Comparison of ENCODE assay signal across 16 mouse cellular contexts in the genomic region with DNA sequence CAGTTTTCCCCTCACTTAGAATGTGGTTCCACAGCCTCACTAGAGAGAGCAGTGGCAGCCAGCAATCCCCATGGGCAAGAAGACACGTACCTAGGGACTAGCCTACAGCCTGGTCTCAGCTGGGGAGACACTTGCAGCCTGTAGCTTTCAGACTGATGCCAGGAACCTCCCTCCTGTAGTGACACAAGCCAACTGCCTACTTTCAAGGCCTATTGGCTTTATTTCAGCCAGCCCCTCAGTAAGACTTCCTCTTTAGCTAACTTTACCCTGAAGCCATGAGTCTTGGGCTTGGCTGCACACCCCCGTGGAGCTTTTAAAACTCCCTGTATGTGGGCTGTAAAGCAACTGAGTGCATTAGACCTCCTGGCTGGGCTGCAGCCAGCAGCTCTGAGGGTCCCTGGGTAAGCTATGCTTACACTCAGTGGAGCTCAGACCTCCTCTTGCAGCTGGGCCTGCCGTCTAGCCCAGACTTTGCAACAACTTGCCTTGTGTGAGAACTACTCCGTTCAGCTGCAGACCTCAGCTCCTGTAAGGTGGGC.
DNase-seq lines count a peak whose midpoint lies in the region; ATAC-seq and TF ChIP-seq lines count a peak whose summit lies in the region.
"Had no signal": no experiment of that assay in that cellular context is flagged by ENCODE, and none has a peak within 500 bp of the region (broad histone marks: within the 10 kb centered on the region; RNA-seq: fewer than 3 reads in every experiment).

No protein-coding gene starts in this region.

- no peak for TF ChIP-seq RAD21 in MEL (IDR thresholded peaks at IDR 0.05; ENCODE audit: low read depth, low read length)

- no peak overlapping the region for H3K4me3 ChIP-seq in kidney, embryonic 14.5 days (ENCODE audit: low read length)
- no peak overlapping the region for H3K4me3 ChIP-seq in MEL (ENCODE audit: control insufficient read depth in 1 of 2, insufficient read depth in 1 of 2, low read depth in 2 of 2, low read length in 2 of 2)
- H3K4me3 ChIP-seq in limb, embryonic 14.5 days (replicated peaks; ENCODE audit: low read length), result no peak overlapping the region
- H3K4me3 ChIP-seq: gastrocnemius, adult 2 months; heart, embryonic 12.5 days; layer of hippocampus, adult 2 months had no signal

- H3K9me3 ChIP-seq in kidney, embryonic 14.5 days (ENCODE audit: control insufficient read depth, low read length), result no peaks in the 10 kb centered on the region
- no peaks in the 10 kb centered on the region for H3K9me3 ChIP-seq in MEL (replicated peaks; ENCODE audit: insufficient read depth, low read length)
- no peaks in the 10 kb centered on the region for H3K9me3 ChIP-seq in limb, embryonic 14.5 days (ENCODE audit: control insufficient read depth, low read length)
- H3K9me3 ChIP-seq: heart, embryonic 12.5 days had no signal

- no peak for DNase-seq in kidney, adult 9 months
- peak; percentile 12 for DNase-seq in 416B (ENCODE audit: low read depth)
- peak; percentile 73 for DNase-seq in MEL (ENCODE audit: low read depth, low spot score)
- peak; percentile 75 for DNase-seq in limb, embryonic 14.5 days (ENCODE audit: low spot score)
- DNase-seq in thymus, postnatal 10 days (ENCODE audit: low spot score in 2 of 2), result no peak
- DNase-seq in liver, result no peak
- DNase-seq in cerebellum, adult 9-11 months, result no peak
- DNase-seq: adrenal gland, postnatal 14 days; embryo, embryonic 11 days; gastrocnemius, adult 2 months; lung, adult 18-20 months; right cerebral cortex, postnatal 4 days had no signal

- WGBS in kidney, embryonic 14.5 days, result 57% methylated on average over 4 of the region's 4 CpGs
- 26% methylated on average over 4 of the region's 4 CpGs for WGBS in limb, embryonic 14.5 days

- H3K27me3 ChIP-seq in kidney, embryonic 14.5 days (ENCODE audit: control insufficient read depth, insufficient read depth, low read length), result no peaks in the 10 kb centered on the region
- no peaks in the 10 kb centered on the region for H3K27me3 ChIP-seq in MEL (ENCODE audit: control insufficient read depth in 1 of 2, insufficient read depth in 2 of 2, low read length in 2 of 2)
- H3K27me3 ChIP-seq in limb, embryonic 14.5 days (ENCODE audit: control insufficient read depth, insufficient read depth, low read length), result no peaks in the 10 kb centered on the region

- TF ChIP-seq POLR2A in MEL (IDR thresholded peaks at IDR 0.05; ENCODE audit: control insufficient read depth in 1 of 2, insufficient read depth in 1 of 2, low read depth in 1 of 2, low read length in 2 of 2, poor library complexity in 1 of 2), result no peak
- no peak for TF ChIP-seq POLR2A in limb, embryonic 14.5 days (IDR thresholded peaks at IDR 0.05; ENCODE audit: borderline replicate concordance, extremely low read depth, insufficient read depth, insufficient read length)

- no peak overlapping the region for H3K4me2 ChIP-seq in kidney, embryonic 14.5 days (replicated peaks; ENCODE audit: low read depth, low read length)
- H3K4me2 ChIP-seq in limb, embryonic 14.5 days (replicated peaks; ENCODE audit: low read depth, low read length, severe bottlenecking), result no peak overlapping the region
- H3K4me2 ChIP-seq: heart, embryonic 12.5 days; midbrain, embryonic 11.5 days had no signal

- peaks cover 26% of the 10 kb centered on the region for H3K4me1 ChIP-seq in kidney, embryonic 14.5 days (ENCODE audit: control insufficient read depth, insufficient read depth, low read length)
- H3K4me1 ChIP-seq in MEL (ENCODE audit: control insufficient read depth in 1 of 2, insufficient read depth in 2 of 2, low read length in 2 of 2), result peaks cover 8 to 23% of the 10 kb centered on the region in 2 experiments
- H3K4me1 ChIP-seq in limb, embryonic 14.5 days (ENCODE audit: control insufficient read depth, insufficient read depth, low read length), result peaks cover 48% of the 10 kb centered on the region

- ATAC-seq in kidney, embryonic 14.5 days (ENCODE audit: low FRiP score, low TSS enrichment), result no peak
- peak; percentile 32; the same call in 1 of the 2 replicates for ATAC-seq in limb, embryonic 14.5 days (ENCODE audit: low FRiP score, low read depth)

- H3K36me3 ChIP-seq in kidney, embryonic 14.5 days (ENCODE audit: control insufficient read depth, insufficient read depth, low read length), result no peaks in the 10 kb centered on the region
- peaks cover 0 to 14% of the 10 kb centered on the region in 2 experiments; a peak in 2 of 4 replicates for H3K36me3 ChIP-seq in MEL (ENCODE audit: control insufficient read depth in 1 of 2, insufficient read depth in 2 of 2, low read length in 2 of 2)
- H3K36me3 ChIP-seq in limb, embryonic 14.5 days (ENCODE audit: control insufficient read depth, insufficient read depth, low read length), result no peaks in the 10 kb centered on the region
- H3K36me3 ChIP-seq: heart, embryonic 12.5 days had no signal

- TF ChIP-seq CTCF in MEL (IDR thresholded peaks at IDR 0.05 in 2 of 3, conservative IDR thresholded peaks at IDR 0.05 in 1 of 3; ENCODE audit: control insufficient read depth in 1 of 3, insufficient read depth in 1 of 3, low read depth in 2 of 3, low read length in 3 of 3, poor library complexity in 1 of 3, severe bottlenecking in 1 of 3), result no peak

- no peak for TF ChIP-seq EP300 in MEL (IDR thresholded peaks at IDR 0.05; ENCODE audit: low read depth in 1 of 2, low read length in 2 of 2)

- H3K9ac ChIP-seq in kidney, embryonic 14.5 days (ENCODE audit: low read depth, low read length), result no peak overlapping the region
- no peak overlapping the region for H3K9ac ChIP-seq in MEL (ENCODE audit: control insufficient read depth, low read depth, low read length, poor library complexity, severe bottlenecking)
- H3K9ac ChIP-seq in limb, embryonic 14.5 days (ENCODE audit: low read depth, low read length, severe bottlenecking), result no peak overlapping the region
- H3K9ac ChIP-seq: heart, embryonic 12.5 days had no signal

- no peaks in the 10 kb centered on the region for H3K79me2 ChIP-seq in MEL (ENCODE audit: control insufficient read depth, insufficient read depth, low read length, poor library complexity)

- H3K27ac ChIP-seq in kidney, embryonic 14.5 days (ENCODE audit: low read depth, low read length), result peak overlapping the region; percentile 15
- no peak overlapping the region for H3K27ac ChIP-seq in MEL (ENCODE audit: control insufficient read depth, low read depth, low read length)
- peak overlapping the region; percentile 70; the same call in 1 of the 2 replicates for H3K27ac ChIP-seq in limb, embryonic 14.5 days (replicated peaks; ENCODE audit: low read depth, low read length)
- H3K27ac ChIP-seq: gastrocnemius, adult 2 months; layer of hippocampus, adult 2 months had no signal

TF ChIP-seq in MEL, 35 proteins besides CTCF, POLR2A, EP300 and RAD21:
- no peak for TF ChIP-seq RCOR1 (IDR thresholded peaks at IDR 0.05; ENCODE audit: low read depth, low read length)
- TF ChIP-seq USF2 (IDR thresholded peaks at IDR 0.05; ENCODE audit: borderline replicate concordance in 1 of 2, insufficient read depth in 1 of 2, low read depth in 1 of 2, low read length in 2 of 2), result no peak
- no peak for TF ChIP-seq JUND (IDR thresholded peaks at IDR 0.05; ENCODE audit: low read depth, low read length)
- no peak for TF ChIP-seq MAFK (IDR thresholded peaks at IDR 0.05; ENCODE audit: borderline replicate concordance, low read depth, low read length)
- TF ChIP-seq BHLHE40 (IDR thresholded peaks at IDR 0.05; ENCODE audit: borderline replicate concordance, low read depth, low read length), result no peak
- no peak for TF ChIP-seq MEF2A (IDR thresholded peaks at IDR 0.05; ENCODE audit: extremely low read depth, insufficient replicate concordance, low read depth, low read length, poor library complexity, severe bottlenecking)
- TF ChIP-seq TAL1 (IDR thresholded peaks at IDR 0.05; ENCODE audit: low read length), result no peak
- TF ChIP-seq GATA1 (IDR thresholded peaks at IDR 0.05; ENCODE audit: low read depth, low read length), result no peak
- no peak for TF ChIP-seq POLR2AphosphoS2 (IDR thresholded peaks at IDR 0.05; ENCODE audit: low read length)
- no peak for TF ChIP-seq E2F4 (IDR thresholded peaks at IDR 0.05; ENCODE audit: borderline replicate concordance, low read depth, low read length)
- no peak for TF ChIP-seq MAX (IDR thresholded peaks at IDR 0.05; ENCODE audit: low read length)
- no peak for TF ChIP-seq ZC3H11A (IDR thresholded peaks at IDR 0.05; ENCODE audit: low read depth, low read length)
- TF ChIP-seq USF1 (IDR thresholded peaks at IDR 0.05; ENCODE audit: low read depth, low read length), result no peak
- TF ChIP-seq ZMIZ1 (IDR thresholded peaks at IDR 0.05; ENCODE audit: low read depth, low read length), result no peak
- TF ChIP-seq UBTF (IDR thresholded peaks at IDR 0.05; ENCODE audit: borderline replicate concordance, insufficient read depth, low read depth, low read length), result no peak
- TF ChIP-seq ELF1 (IDR thresholded peaks at IDR 0.05; ENCODE audit: low read depth, low read length), result no peak
- no peak for TF ChIP-seq KAT2A (conservative IDR thresholded peaks at IDR 0.05; ENCODE audit: low read depth, low read length)
- TF ChIP-seq ZNF384 (IDR thresholded peaks at IDR 0.05; ENCODE audit: low read depth, low read length), result no peak
- no peak for TF ChIP-seq MYB (IDR thresholded peaks at IDR 0.05; ENCODE audit: low read depth, low read length)
- no peak for TF ChIP-seq HCFC1 (IDR thresholded peaks at IDR 0.05; ENCODE audit: low read depth, low read length)

Comparison
In these comparisons a context has a peak if more than half of its experiments do, and no peak if none do; other contexts are left out.
1. DNase-seq: peak in 416B (single experiment), MEL (single experiment) and limb, embryonic 14.5 days (single experiment); none in kidney, adult 9 months (single experiment), thymus, postnatal 10 days (0 of 2), liver (single experiment) and cerebellum, adult 9-11 months (single experiment).